Mouse (Mus musculus): ENCODE data around the gene Rgmb. TPM values are rescaled to one million over a fixed set of nuclear protein-coding genes. Genes with fewer than 3 reads are reported as not detected.

Gene Rgmb
- total RNA-seq (2021): 10 to 100 TPM; 74.0 to 79.9 TPM
- long read RNA-seq, experiment 1, full-length matches to known transcripts: 42 of 62 reads
- long read RNA-seq, experiment 1, partial matches to known transcripts: 4 of 62 reads
- long read RNA-seq, experiment 1, other reads (novel, unspliced or antisense): 16 of 62 reads
- long read RNA-seq, experiment 2, full-length matches to known transcripts: 53 of 83 reads
- long read RNA-seq, experiment 2, partial matches to known transcripts: 5 of 83 reads
- long read RNA-seq, experiment 2, other reads (novel, unspliced or antisense): 25 of 83 reads

DNA sequence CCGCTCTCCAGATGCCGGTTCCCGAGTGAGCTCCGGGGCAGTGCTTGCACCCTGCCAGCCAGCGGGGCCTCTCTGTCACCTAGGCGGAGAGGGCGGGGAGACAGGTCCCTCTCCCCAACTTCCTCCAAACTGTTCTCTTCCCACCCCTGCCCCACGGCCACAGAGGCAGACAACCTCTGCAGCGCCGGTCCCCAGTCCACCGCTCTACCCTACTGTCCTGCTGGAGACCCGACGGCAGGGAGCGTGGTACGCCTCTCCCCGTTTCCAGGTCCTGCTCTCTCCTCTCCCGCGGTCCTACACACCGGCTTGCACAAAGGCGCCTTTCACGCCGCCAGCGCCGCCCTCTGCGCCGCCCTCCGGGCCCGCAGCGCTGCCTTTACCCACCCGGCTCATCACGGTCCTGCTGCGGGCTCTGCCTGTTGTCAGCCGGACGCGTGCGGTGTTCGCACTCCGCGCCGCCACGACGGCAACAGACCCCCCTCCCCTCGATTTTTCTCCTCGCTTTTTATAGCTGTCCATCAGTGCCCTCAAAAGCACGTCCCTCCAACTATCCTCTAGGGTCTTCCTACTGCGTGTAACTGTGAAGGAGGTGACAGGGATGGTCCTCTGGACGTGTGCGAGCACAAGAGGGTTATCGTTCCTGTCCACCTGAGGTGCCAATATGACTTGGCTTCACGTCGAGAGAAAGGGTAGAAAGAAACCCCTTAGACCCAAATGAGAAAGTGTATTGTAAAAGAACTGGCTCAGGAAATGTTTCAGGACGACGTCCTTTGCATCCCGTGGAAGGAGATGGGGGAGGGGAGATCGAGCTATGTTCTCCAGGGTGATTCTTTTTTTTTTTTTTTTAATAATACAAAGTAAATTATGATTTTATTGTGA, at the start of gene Rgmb:
Gene Rgmb, minus strand, starts transcription at position 274 of the 879 bp plus-strand sequence.
- no peak for DNase-seq (ENCODE audit: low spot score in 2 of 2)
- Histone ChIP-seq H3K4me3 (peak within 1 kb of the TSS; percentile 66), H3K27ac (peak within 1 kb of the TSS; percentile 87)
- TF ChIP-seq CTCF (conservative IDR thresholded peaks at IDR 0.05): peak; percentile 15; the same call in 1 of the 2 replicates

DNA sequence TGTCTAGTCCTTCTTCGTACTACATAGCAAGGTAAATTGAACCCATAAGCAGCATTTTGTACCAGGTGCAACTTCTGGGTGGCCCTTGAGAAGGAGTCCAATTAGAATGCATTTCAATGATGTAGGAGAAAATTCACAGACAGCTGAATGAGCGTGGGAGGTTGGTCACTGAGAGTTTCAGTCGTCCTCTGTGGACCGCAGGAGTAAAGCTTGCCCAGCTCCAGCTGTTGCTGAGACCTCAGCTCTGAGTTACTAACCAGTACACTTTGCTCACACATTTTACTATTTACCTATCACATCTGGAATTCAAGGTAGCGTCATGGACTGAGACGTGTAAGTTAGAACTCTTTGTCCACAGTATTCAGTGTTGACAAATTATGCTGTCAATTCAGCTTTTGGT, 43.9 kb upstream of the Rgmb start:
- H3K27ac ChIP-seq: no peak overlapping the region
- TF ChIP-seq CTCF (conservative IDR thresholded peaks at IDR 0.05): no peak
- no peak overlapping the region for H3K4me3 ChIP-seq
- DNase-seq (ENCODE audit: low spot score in 2 of 2): no peak

DNA sequence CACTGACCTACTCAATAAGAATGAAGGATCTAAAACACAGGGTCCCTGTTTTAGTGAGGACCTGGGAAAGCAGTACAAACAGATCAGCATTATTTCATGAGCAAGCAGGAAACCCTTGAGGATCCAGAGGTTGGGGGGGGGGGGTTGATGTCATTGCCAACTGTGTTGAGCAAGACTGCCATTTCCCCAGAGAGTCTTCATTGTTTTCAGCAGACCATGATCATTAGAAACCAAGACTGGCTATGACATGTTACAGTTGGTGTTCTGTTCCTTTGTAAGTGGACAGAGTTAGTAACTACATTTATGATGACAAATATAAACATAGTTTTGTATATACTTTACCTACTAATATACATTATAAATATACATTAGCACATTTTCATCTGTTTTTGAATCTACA, 41.3 kb upstream of the Rgmb start:
- Histone ChIP-seq H3K27ac (no peak overlapping the region), H3K4me3 (no peak overlapping the region)
- TF ChIP-seq CTCF (conservative IDR thresholded peaks at IDR 0.05): no peak
- no peak for DNase-seq (ENCODE audit: low spot score in 2 of 2)

DNA sequence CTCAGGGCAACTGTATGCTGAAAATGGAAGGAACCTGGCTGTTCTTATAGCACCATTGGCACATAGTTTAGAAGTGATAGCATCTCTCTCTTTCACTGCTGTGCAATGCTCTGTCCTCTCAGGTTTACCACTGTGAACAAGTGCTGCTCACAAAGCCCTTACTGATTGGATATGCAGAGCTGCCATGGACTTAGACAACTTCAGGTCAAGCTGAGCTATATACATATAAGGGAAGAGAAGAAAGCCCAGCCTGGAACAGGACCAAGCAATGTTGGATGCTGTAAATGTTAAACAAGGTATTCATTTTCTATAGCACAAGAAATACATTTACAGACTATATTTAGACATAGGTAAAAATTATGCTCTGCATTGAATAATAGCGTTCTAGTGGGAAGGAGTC, 34.4 kb upstream of the Rgmb start:
- no peak overlapping the region for H3K27ac ChIP-seq
- no peak overlapping the region for H3K4me3 ChIP-seq
- no peak for DNase-seq (ENCODE audit: low spot score in 2 of 2)
- TF ChIP-seq CTCF (conservative IDR thresholded peaks at IDR 0.05): no peak

DNA sequence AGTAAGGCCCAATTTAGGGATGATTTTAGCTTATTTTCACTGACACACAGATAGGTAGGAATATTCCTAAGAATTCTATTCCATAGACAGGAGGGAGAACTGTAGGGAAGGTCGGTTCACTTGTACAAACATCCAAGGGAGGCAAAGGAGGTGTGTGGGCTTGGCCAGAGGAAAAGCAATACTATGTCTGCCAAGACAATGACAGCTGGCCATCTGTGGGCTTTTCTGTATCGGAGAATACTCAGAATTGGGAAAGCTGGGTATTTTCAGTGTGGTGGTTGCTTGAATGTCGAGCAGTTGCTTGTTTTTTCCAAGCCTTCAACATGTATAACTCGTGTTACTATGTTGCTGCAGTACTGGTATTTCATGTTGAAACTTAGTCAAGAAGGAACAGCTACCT, 31.5 kb upstream of the Rgmb start:
- Histone ChIP-seq H3K4me3 (no peak overlapping the region), H3K27ac (no peak overlapping the region)
- TF ChIP-seq CTCF (conservative IDR thresholded peaks at IDR 0.05): no peak
- DNase-seq (ENCODE audit: low spot score in 2 of 2): peak; percentile 25 to 45

DNA sequence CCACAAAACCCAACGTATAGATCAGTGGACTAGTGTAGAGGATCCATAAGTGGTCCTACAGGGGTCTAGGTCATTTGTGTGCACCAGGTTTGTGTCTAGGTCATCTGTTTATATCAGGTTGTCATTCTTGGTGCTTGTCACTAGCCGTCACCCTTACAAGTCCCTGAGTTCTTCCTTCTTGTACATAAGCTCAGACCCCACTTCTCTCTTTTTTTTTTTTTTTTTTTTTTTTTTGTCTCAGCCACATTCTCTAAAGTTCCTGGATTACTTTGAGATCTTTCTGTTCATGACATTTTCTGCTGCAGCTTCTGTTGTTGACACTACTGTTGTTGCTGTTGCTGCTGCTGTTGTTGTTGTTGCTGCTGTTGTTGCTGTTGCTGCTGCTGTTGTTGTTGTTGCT, 22.3 kb upstream of the Rgmb start:
- TF ChIP-seq CTCF (conservative IDR thresholded peaks at IDR 0.05): no peak
- H3K4me3 ChIP-seq: no peak overlapping the region

DNA sequence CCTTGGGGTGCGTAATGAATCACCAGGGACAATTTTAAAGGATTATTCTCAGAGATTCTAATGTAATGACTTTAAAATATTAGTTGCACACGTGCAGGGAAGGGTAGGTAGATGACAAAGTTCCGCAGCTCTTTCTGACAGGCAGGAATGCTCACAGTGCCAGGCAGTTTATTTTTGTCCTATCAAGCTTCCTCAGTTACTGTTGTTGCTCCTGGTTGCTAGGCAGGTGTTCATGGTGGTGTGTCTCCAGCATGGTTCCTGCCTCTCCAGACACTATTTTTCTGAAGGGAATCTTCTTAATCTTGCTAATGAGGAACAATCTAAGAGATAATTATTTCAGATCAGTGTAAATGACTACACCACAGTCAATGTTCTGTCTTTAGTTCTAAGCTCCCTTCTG, 19.7 kb upstream of the Rgmb start:
- Histone ChIP-seq H3K27ac (no peak overlapping the region), H3K4me3 (no peak overlapping the region)
- TF ChIP-seq CTCF (conservative IDR thresholded peaks at IDR 0.05): no peak
- no peak for DNase-seq (ENCODE audit: low spot score in 2 of 2)

More for the DNA sequence above, 22.3 kb upstream of the Rgmb start:
- no peak for DNase-seq (ENCODE audit: low spot score in 2 of 2)
- no peak overlapping the region for H3K27ac ChIP-seq

DNA sequence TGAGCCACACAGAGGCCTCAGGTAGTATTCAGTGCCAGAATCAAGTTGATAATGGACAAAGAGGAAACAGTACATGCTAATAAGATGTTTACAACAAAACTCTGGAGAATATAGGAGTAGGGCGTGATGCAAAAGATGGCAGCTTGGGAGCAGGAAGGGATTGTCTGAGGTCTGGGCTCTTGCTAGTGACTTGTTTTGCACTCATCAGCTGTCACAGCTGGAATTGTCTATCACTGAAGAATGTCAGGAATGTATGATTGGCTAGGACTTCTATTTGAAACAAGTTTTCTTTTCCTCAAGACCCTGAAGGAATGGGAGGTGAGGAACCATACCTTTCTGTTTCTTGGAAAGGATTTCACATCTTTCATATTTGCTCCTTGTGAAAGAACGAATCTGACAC, 10.6 kb upstream of the Rgmb start:
- TF ChIP-seq CTCF (conservative IDR thresholded peaks at IDR 0.05): no peak
- Histone ChIP-seq H3K4me3 (no peak overlapping the region), H3K27ac (no peak overlapping the region)
- no peak for DNase-seq (ENCODE audit: low spot score in 2 of 2)

DNA sequence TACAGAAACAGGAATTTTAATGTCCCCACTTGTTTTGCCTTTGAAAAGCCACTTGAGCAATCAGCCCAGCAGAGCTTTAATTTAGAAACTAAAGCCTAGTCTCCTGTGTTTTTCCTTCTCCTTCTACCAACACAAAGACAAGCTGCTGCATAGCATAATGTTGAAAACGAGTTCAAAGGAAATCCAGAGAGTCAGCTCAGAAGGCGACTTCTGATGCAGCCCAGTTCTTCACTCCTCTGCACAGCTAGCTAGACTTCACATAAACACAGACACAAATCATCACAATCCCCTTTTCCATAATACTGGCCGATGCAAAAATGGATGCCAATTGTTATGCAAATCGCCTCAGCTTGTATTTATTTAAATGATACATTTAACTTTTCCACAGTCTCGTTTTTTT, 1.6 kb upstream of the Rgmb start:
- DNase-seq (ENCODE audit: low spot score in 2 of 2): no peak
- H3K4me3 ChIP-seq: no peak overlapping the region
- no peak overlapping the region for H3K27ac ChIP-seq
- TF ChIP-seq CTCF (conservative IDR thresholded peaks at IDR 0.05): no peak

DNA sequence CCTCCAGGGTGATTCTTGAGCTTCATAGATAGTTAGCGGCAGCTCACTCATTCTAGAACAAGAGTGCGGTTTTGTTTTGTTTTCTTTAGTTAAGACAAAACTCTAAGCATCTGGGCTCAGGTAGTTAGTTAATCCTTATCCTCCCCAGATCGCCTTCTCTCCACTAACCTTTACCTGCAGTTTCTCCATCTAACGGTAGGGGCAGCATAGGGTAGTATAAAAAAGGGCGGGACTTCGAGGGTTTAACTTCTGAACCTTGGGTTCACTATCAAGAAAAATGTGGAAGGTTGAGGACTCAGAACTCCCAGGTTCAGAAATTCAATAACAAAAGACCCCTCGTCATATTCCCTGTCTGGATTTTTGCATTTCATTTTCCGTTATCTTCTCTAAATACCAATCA, 971 bp upstream of the Rgmb start:
- H3K4me3 ChIP-seq: no peak overlapping the region
- peak in 1 of 2 experiments; percentile 46 for DNase-seq (ENCODE audit: low spot score in 2 of 2)
- no peak overlapping the region for H3K27ac ChIP-seq
- peak; percentile 77 for TF ChIP-seq CTCF (conservative IDR thresholded peaks at IDR 0.05)

DNA sequence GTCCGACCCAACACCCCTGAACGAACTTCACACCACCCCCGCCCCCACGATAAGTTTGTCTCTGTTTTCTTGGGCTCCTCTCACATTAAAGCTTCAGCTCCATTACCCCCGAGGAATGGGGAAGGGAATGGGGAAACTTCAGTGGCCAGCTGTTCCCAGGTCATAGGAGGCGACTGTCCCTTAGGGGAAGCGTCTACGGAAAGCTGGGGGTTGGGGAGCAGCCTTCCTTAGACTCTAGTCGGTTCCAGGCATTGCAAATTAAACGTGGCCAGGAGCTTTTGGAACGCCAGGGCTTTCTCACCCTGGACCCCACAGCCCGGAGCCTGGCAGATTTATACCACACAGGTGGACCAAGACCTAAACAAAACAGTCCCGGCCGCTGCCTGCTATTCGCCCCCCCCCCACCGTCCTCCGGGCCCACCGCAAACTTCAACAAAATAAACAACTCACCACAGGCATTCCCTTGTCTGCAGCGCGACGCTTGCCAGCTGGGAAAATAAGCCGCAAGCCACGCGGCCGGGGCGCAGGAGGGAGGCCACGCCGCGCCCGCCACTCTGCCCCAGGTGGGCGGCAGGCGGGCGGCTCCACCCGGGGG, 571 bp downstream of the Rgmb start:
- peak overlapping the region; percentile 87 for H3K27ac ChIP-seq
- no peak for DNase-seq (ENCODE audit: low spot score in 2 of 2)
- no peak for TF ChIP-seq CTCF (conservative IDR thresholded peaks at IDR 0.05)
- H3K4me3 ChIP-seq: peak overlapping the region; percentile 66

DNA sequence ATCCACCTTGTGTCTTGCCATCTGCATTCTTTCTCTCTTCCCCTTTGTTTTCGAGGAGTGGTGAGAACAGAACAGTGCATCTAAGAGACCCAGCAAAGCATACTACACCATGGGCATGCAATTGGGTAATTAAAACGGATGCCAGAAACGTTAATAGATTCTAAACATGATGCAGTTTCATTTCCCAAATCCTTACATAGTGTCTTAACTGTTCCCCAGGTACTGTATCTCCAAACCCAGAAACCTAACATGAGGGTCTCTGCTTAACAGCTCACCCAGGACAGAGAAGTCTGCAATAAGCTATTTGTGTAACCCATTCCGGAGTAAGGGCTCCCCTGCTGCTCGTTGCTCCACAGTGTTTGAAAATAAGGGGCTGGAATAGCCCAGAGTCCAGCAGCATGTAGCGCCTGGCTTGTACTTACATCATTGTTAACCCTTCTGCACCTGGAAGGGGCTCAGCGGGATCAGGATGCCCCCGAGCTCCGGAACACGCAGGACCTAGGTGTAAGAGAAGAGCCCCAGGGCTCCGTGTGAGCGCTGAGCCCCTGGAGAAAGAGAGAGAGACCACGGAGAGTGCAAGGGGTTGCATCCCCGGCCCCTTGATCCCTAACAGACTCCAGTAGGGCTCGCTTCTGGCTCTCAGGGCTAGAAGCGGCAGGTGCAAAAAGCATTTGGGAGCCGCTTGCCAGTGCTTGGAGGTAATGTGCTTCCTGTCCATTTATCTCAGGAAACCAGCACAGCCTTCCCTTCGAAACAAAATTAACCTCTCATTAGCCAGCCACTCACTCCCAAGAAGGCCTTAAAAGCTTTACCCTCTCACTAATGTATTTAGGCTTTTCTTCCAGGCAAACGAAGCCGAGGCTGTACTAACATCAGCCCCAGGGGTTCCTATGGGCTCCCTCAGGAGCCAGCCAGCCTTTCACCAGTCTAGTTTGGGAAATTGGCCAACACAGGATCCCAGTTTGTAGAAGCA, 1.4 kb downstream of the Rgmb start:
- peak overlapping the region; percentile 66 for H3K4me3 ChIP-seq
- DNase-seq (ENCODE audit: low spot score in 2 of 2): no peak
- TF ChIP-seq CTCF (conservative IDR thresholded peaks at IDR 0.05): peak; percentile 16; the same call in 1 of the 2 replicates
- peak overlapping the region; percentile 87 for H3K27ac ChIP-seq

Measured in layer of hippocampus, adult 2 months (tissue).